Mouse (Mus musculus) midbrain, postnatal 0 days (tissue): Measurements from ENCODE around the gene Tmem132c. TPM values are rescaled to one million over a fixed set of nuclear protein-coding genes. Genes with fewer than 3 reads are reported as not detected.

Experiments
- ATAC-seq: fragments of 200-750 bp; cut with Nextera tagmentation; 2 replicates; pipeline ENCODE4 v1.8.0; 2017; ENCODE audit warnings: moderate number of reproducible peaks, mild to moderate bottlenecking, moderate TSS enrichment, moderate library complexity; ENCODE audit not compliant: low FRiP score
- DNase-seq: peaks from one replicate; pipeline ENCODE4 v3.0.0-alpha.2; 2015; ENCODE audit warnings: low spot score
- H3K27ac ChIP-seq: fragments of 300-500 bp; sonication (generic); 2 replicates; pipeline ENCODE4 v1.5.1; 2014; ENCODE audit warnings: low read depth, mild to moderate bottlenecking, low read length, mixed read lengths
- H3K27me3 ChIP-seq: fragments of 300-500 bp; sonication (generic); 2 replicates; pipeline ENCODE4 v1.6.1; 2014; ENCODE audit warnings: low read length, control low read depth, mixed read lengths; ENCODE audit not compliant: insufficient read depth
- H3K36me3 ChIP-seq: fragments of 300-500 bp; sonication (generic); 2 replicates; pipeline ENCODE4 v1.6.1; 2014; ENCODE audit warnings: low read length, control low read depth, mixed read lengths; ENCODE audit not compliant: insufficient read depth
- H3K4me1 ChIP-seq: fragments of 300-500 bp; sonication (generic); 2 replicates; pipeline ENCODE4 v1.6.1; 2014; ENCODE audit warnings: mild to moderate bottlenecking, control low read depth, antibody characterized with exemption, low read length, mixed read lengths; ENCODE audit not compliant: insufficient read depth
- H3K4me2 ChIP-seq: fragments of 300-500 bp; sonication (generic); 2 replicates; pipeline ENCODE4 v1.6.1; 2014; ENCODE audit warnings: low read depth, mild to moderate bottlenecking, low read length, mixed read lengths; ENCODE audit not compliant: poor library complexity, severe bottlenecking
- H3K4me3 ChIP-seq: fragments of 300-500 bp; sonication (generic); 2 replicates; pipeline ENCODE4 v1.5.1; 2014; ENCODE audit warnings: low read depth, mild to moderate bottlenecking, low read length, moderate library complexity
- H3K9ac ChIP-seq: fragments of 300-500 bp; sonication (generic); replicated peaks from 2 replicates; pipeline ENCODE4 v1.6.1; 2014; ENCODE audit warnings: mild to moderate bottlenecking, low read length, moderate library complexity, mixed read lengths; ENCODE audit not compliant: poor library complexity, severe bottlenecking
- H3K9me3 ChIP-seq: fragments of 300-500 bp; sonication (generic); 2 replicates; pipeline ENCODE4 v1.6.1; 2016; ENCODE audit warnings: low read length, control low read depth
- CTCF ChIP-seq: IDR thresholded peaks from 2 replicates; pipeline ENCODE4 v1.5.1; 2016; ENCODE audit warnings: antibody characterized with exemption, mild to moderate bottlenecking
- WGBS: fragments of 180-500 bp; shearing (Covaris S2); extraction: QIAGEN DNeasy Blood & Tissue Kit; methylation state at CpG from one replicate; pipeline ENCODE4 v1.1.7; 2014; 5-methylcytosine and 5-hydroxymethylcytosine counted together
- polyA plus RNA-seq: library from polyadenylated mRNA; unstranded; fragments of >200 nt; fragmentation: Nextera tagmentation; extraction: Ambion mirVana; gene quantifications from 2 replicates; pipeline ENCODE4 v1.2.1, GENCODE M21; 2015
- total RNA-seq: library from RNA; depleted of rRNA; stranded (reverse); fragments of >200 nt; gene quantifications from 2 replicates; pipeline ENCODE4 v1.2.3, GENCODE M21; 2014

Tmem132c gene
- total and polyA plus RNA-seq, 2 experiments from 2014 or later, result 10.2 to 40.0 TPM

DNA sequence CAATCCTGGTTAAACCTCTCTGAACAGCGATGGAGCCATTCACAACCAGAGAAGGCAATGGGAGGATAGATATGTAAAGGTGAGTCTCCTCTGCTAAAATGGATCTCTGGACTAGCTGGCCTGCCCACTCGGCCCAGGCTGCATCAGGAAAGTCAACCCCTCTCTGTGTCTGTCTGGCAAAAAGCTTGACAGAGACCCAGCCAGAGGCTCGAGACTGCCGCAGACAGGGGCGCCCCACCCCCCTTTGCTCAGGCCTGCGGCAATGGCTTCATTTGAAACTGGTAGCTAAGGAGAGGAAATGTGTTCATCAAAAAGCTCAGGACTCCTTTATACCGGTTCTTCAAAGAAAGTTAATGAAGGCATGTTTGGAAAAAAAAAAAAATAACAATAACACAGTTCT is 156.4 kb downstream of the Tmem132c start:
- H3K27ac ChIP-seq, result no peak overlapping the region
- WGBS, result 13% methylated on average over 7 of the region's 7 CpGs
- no peaks in the 10 kb centered on the region for H3K36me3 ChIP-seq
- H3K4me3 ChIP-seq, result no peak overlapping the region
- no peak overlapping the region for H3K9ac ChIP-seq
- H3K9me3 ChIP-seq, result no peaks in the 10 kb centered on the region
- no peaks in the 10 kb centered on the region for H3K27me3 ChIP-seq
- H3K4me2 ChIP-seq, result no peak overlapping the region
- DNase-seq, result no peak
- 0 out of 2 replicates have a peak, but pooled peaks cover 4% of the 10 kb centered on the region for H3K4me1 ChIP-seq
- TF ChIP-seq CTCF, result no peak
- ATAC-seq, result no peak

- Histone ChIP-seq H3K4me1 (no peaks in the 10 kb centered on the region), H3K9me3 (no peaks in the 10 kb centered on the region), H3K4me3 (no peak overlapping the region), H3K27me3 (no peaks in the 10 kb centered on the region), H3K36me3 (no peaks in the 10 kb centered on the region), H3K9ac (no peak overlapping the region), H3K27ac (no peak overlapping the region), H3K4me2 (no peak overlapping the region)
- DNase-seq, result peak; percentile 83
- TF ChIP-seq CTCF, result no peak
- WGBS, result 29% methylated on average over 18 of the region's 18 CpGs
- peak; percentile 47; the same call in 1 of the 2 replicates for ATAC-seq
Observed at GRCm38 (mm10) chr5:127405391-127406000, 163.9 kb downstream of the Tmem132c start.

DNA sequence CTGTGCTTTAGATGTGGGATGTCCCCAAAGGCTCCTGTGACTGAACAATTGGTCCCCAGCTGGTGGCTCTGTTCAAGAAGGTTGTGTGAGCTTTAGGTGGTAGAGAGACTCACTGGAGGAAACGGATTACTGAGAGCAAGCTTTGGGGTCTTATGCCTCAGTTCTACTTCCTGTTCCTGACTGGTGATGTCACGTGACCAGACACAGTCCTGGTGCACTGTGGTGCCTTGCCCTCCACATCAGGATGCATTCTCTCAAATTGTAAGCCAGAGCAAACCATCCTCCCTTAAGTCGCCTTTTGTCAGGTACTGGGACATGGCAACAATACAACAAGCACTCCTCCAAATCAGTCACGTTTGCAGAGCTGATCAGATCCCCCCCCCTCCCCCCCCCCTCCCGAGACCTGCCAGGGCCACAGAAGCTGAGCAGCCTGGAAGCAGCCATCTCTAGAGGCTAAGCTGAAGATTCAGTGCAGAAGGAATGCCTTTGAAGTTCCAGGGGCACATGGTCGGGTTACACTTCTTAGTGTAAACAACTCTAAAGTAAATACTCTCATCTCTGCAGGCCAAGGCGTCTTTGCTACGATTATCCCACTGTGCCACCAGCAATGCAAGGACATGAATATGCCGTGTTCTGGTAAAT is 164.5 kb downstream of the Tmem132c start:
- H3K9me3 ChIP-seq, result no peaks in the 10 kb centered on the region
- H3K4me2 ChIP-seq, result no peak overlapping the region
- H3K27me3 ChIP-seq, result no peaks in the 10 kb centered on the region
- no peak overlapping the region for H3K27ac ChIP-seq
- ATAC-seq, result no peak
- TF ChIP-seq CTCF, result no peak
- no peak overlapping the region for H3K4me3 ChIP-seq
- DNase-seq, result no peak
- no peaks in the 10 kb centered on the region for H3K36me3 ChIP-seq
- no peak overlapping the region for H3K9ac ChIP-seq
- no peaks in the 10 kb centered on the region for H3K4me1 ChIP-seq
- WGBS, result 14% methylated on average over 9 of the region's 9 CpGs

GRCm38 (mm10) chr5:127416536-127416935 is 174.9 kb downstream of the Tmem132c start:
- no peak for ATAC-seq
- Histone ChIP-seq H3K9ac (no peak overlapping the region), H3K4me2 (no peak overlapping the region), H3K36me3 (no peaks in the 10 kb centered on the region), H3K4me1 (no peaks in the 10 kb centered on the region), H3K4me3 (no peak overlapping the region), H3K27ac (no peak overlapping the region), H3K27me3 (no peaks in the 10 kb centered on the region), H3K9me3 (no peaks in the 10 kb centered on the region)
- WGBS, result 74% methylated on average over 7 of the region's 7 CpGs
- no peak for TF ChIP-seq CTCF
- peak; percentile 40 for DNase-seq

- H3K27me3 ChIP-seq, result no peaks in the 10 kb centered on the region
- no peak overlapping the region for H3K27ac ChIP-seq
- H3K4me1 ChIP-seq, result no peaks in the 10 kb centered on the region
- H3K4me2 ChIP-seq, result no peak overlapping the region
- H3K4me3 ChIP-seq, result no peak overlapping the region
- no peaks in the 10 kb centered on the region for H3K9me3 ChIP-seq
- TF ChIP-seq CTCF, result no peak
- ATAC-seq, result no peak
- no peak overlapping the region for H3K9ac ChIP-seq
- peak; percentile 32 for DNase-seq
- H3K36me3 ChIP-seq, result no peaks in the 10 kb centered on the region
Observed at GRCm38 (mm10) chr5:127423936-127424335, 182.3 kb downstream of the Tmem132c start.

- DNase-seq, result peak; percentile 32
- Histone ChIP-seq H3K9me3 (no peaks in the 10 kb centered on the region), H3K9ac (no peak overlapping the region), H3K4me3 (no peak overlapping the region), H3K27ac (no peak overlapping the region), H3K27me3 (no peaks in the 10 kb centered on the region), H3K4me2 (no peak overlapping the region), H3K4me1 (no peaks in the 10 kb centered on the region), H3K36me3 (no peaks in the 10 kb centered on the region)
- ATAC-seq, result no peak
- WGBS, result 45% methylated on average over 10 of the region's 10 CpGs
- TF ChIP-seq CTCF, result no peak
Observed at GRCm38 (mm10) chr5:127429124-127429523, 187.5 kb downstream of the Tmem132c start.
